Mouse (Mus musculus) CH12.LX (cell line): Measurements from ENCODE around the gene Ccdc70. TPM values are rescaled to one million over a fixed set of nuclear protein-coding genes. Genes with fewer than 3 reads are reported as not detected.

Experiments used
- DNase-seq: peaks from one replicate; pipeline ENCODE4 v3.0.0-alpha.2; 2013; ENCODE audit errors: extremely low read depth
- H3K27ac ChIP-seq: 2 replicates; pipeline ENCODE4 v1.5.1; 2012; ENCODE audit warnings: low read depth, mild to moderate bottlenecking, control low read depth, moderate library complexity; ENCODE audit not compliant: insufficient read depth
- H3K27me3 ChIP-seq: replicated peaks from 2 replicates; pipeline ENCODE3; 2012; ENCODE audit warnings: inconsistent platforms
- H3K36me3 ChIP-seq, 2 experiments: replicated peaks in 1 of 2; 2 replicates each; pipeline versions ENCODE3 to v1.6.1; 2012; ENCODE audit warnings: inconsistent platforms in 1 of 2, low read length in 1 of 2, mild to moderate bottlenecking in 1 of 2, mixed read lengths in 1 of 2, moderate library complexity in 1 of 2; ENCODE audit not compliant: control insufficient read depth in 1 of 2, insufficient read depth in 1 of 2
- H3K4me1 ChIP-seq, 2 experiments: 2 replicates each; pipeline ENCODE4 v1.6.1; 2012; ENCODE audit warnings: inconsistent platforms in 1 of 2, moderate library complexity in 1 of 2; ENCODE audit not compliant: insufficient read depth in 2 of 2, control insufficient read depth in 1 of 2
- H3K4me2 ChIP-seq: 2 replicates; pipeline ENCODE4 v1.6.1; 2012; ENCODE audit warnings: low read depth, mild to moderate bottlenecking, control low read depth; ENCODE audit not compliant: poor library complexity, insufficient read depth, severe bottlenecking
- H3K4me3 ChIP-seq, 3 experiments: fragments of 150-350 bp in 1 of 3; sonication (generic) in 1 of 3; replicated peaks in 1 of 3; 2 replicates each; pipeline versions ENCODE3 to v1.5.1; 2011 to 2012; ENCODE audit warnings: low read depth in 2 of 3, low read length in 2 of 3, mild to moderate bottlenecking in 2 of 3, moderate library complexity in 2 of 3, control low read depth in 1 of 3, improper control_type of control experiment in 1 of 3, inconsistent platforms in 1 of 3, mixed read lengths in 1 of 3; ENCODE audit not compliant: poor library complexity in 1 of 3
- H3K79me2 ChIP-seq: replicated peaks from 2 replicates; pipeline ENCODE4 v1.6.1; 2012; ENCODE audit warnings: mild to moderate bottlenecking, moderate library complexity; ENCODE audit not compliant: control insufficient read depth, poor library complexity, insufficient read depth, severe bottlenecking; ENCODE audit errors: extremely low read depth
- H3K9ac ChIP-seq: 2 replicates; pipeline ENCODE4 v1.6.1; 2012; ENCODE audit warnings: low read depth, mild to moderate bottlenecking, control low read depth, moderate library complexity; ENCODE audit not compliant: insufficient read depth
- H3K9me3 ChIP-seq: replicated peaks from 2 replicates; pipeline ENCODE3; 2012; ENCODE audit warnings: low read length, inconsistent platforms, mixed read lengths
- BHLHE40 ChIP-seq: IDR thresholded peaks from 2 replicates; pipeline ENCODE4 v1.6.1; 2011; ENCODE audit warnings: mild to moderate bottlenecking, low read depth, low read length, improper control_type of control experiment
- CHD1 ChIP-seq: IDR thresholded peaks from 2 replicates; pipeline ENCODE4 v1.6.1; 2012; ENCODE audit warnings: low read depth, low read length, improper control_type of control experiment, inconsistent platforms
- CHD2 ChIP-seq: IDR thresholded peaks from 2 replicates; pipeline ENCODE4 v1.6.1; 2011; ENCODE audit warnings: low read length, improper control_type of control experiment
- CTCF ChIP-seq, 2 experiments: IDR thresholded peaks in 1 of 2; conservative IDR thresholded peaks in 1 of 2; 2 replicates each; pipeline ENCODE4 v1.5.1; 2011 to 2012; ENCODE audit warnings: low read depth in 2 of 2, low read length in 2 of 2, improper control_type of control experiment in 1 of 2, inconsistent platforms in 1 of 2, mild to moderate bottlenecking in 1 of 2, moderate library complexity in 1 of 2
- EP300 ChIP-seq: IDR thresholded peaks from 2 replicates; pipeline ENCODE4 v1.6.1; 2011; ENCODE audit warnings: low read length, improper control_type of control experiment
- GABPA ChIP-seq: IDR thresholded peaks from 2 replicates; pipeline ENCODE4 v1.6.1; 2012; ENCODE audit warnings: low read depth, low read length, improper control_type of control experiment, inconsistent platforms; ENCODE audit not compliant: insufficient replicate concordance
- HCFC1 ChIP-seq: IDR thresholded peaks from 2 replicates; pipeline ENCODE4 v1.6.1; 2012; ENCODE audit warnings: low read depth, mild to moderate bottlenecking, inconsistent platforms, low read length, improper control_type of control experiment
- JUN ChIP-seq: IDR thresholded peaks from 2 replicates; pipeline ENCODE4 v1.6.1; 2011; ENCODE audit warnings: low read depth, mild to moderate bottlenecking, low read length, improper control_type of control experiment, moderate library complexity; ENCODE audit not compliant: insufficient read depth
- JUND ChIP-seq: conservative IDR thresholded peaks from 2 replicates; pipeline ENCODE4 v1.6.1; 2011; ENCODE audit warnings: low read depth, low read length, improper control_type of control experiment
- KAT2A ChIP-seq: IDR thresholded peaks from 2 replicates; pipeline ENCODE4 v1.6.1; 2012; ENCODE audit warnings: low read length, improper control_type of control experiment, inconsistent platforms; ENCODE audit not compliant: insufficient replicate concordance
- MAX ChIP-seq: IDR thresholded peaks from 2 replicates; pipeline ENCODE4 v1.6.1; 2011; ENCODE audit warnings: low read length, improper control_type of control experiment
- MAZ ChIP-seq: IDR thresholded peaks from 2 replicates; pipeline ENCODE4 v1.6.1; 2012; ENCODE audit warnings: low read depth, mild to moderate bottlenecking, inconsistent platforms, low read length, improper control_type of control experiment, moderate library complexity
- NELFE ChIP-seq: IDR thresholded peaks from 2 replicates; pipeline ENCODE4 v1.6.1; 2011; ENCODE audit warnings: low read depth, low read length, improper control_type of control experiment
- POLR2A ChIP-seq: IDR thresholded peaks from 2 replicates; pipeline ENCODE4 v1.6.1; 2011; ENCODE audit warnings: low read depth, mild to moderate bottlenecking, improper control_type of control experiment, low read length
- RAD21 ChIP-seq: IDR thresholded peaks from 2 replicates; pipeline ENCODE4 v1.6.1; 2011; ENCODE audit warnings: low read depth, mild to moderate bottlenecking, low read length, improper control_type of control experiment, moderate library complexity
- SMC3 ChIP-seq: IDR thresholded peaks from 2 replicates; pipeline ENCODE4 v1.6.1; 2011; ENCODE audit warnings: low read depth, low read length, improper control_type of control experiment
- TBP ChIP-seq: conservative IDR thresholded peaks from 2 replicates; pipeline ENCODE4 v1.6.1; 2011; ENCODE audit warnings: low read depth, low read length, improper control_type of control experiment
- USF2 ChIP-seq: conservative IDR thresholded peaks from 2 replicates; pipeline ENCODE4 v1.6.1; 2011; ENCODE audit warnings: low read depth, low read length, improper control_type of control experiment
- ZKSCAN1 ChIP-seq: IDR thresholded peaks from 2 replicates; pipeline ENCODE4 v1.6.1; 2012; ENCODE audit warnings: low read depth, inconsistent platforms, low read length, improper control_type of control experiment, borderline replicate concordance
- ZNF384 ChIP-seq: IDR thresholded peaks from 2 replicates; pipeline ENCODE4 v1.6.1; 2012; ENCODE audit warnings: low read depth, low read length, improper control_type of control experiment, inconsistent platforms
- dilution Hi-C: fragments of 300-500 bp; cut with MboI; formaldehyde crosslinking; loops from 2 replicates; pipeline ENCODE4 v1.14.3; 2020; ENCODE audit warnings: low sequenced_read_pairs; ENCODE audit not compliant: extremely low pct_unique_long_range_greater_than_20kb, extremely low pct_ligation_motif_present
- in situ Hi-C: fragments of 300-500 bp; cut with MboI; formaldehyde crosslinking; loops from 3 replicates; pipeline ENCODE4 v1.14.3; 2019; ENCODE audit warnings: low sequenced_read_pairs, low pct_ligation_motif_present, low pct_unique_long_range_greater_than_20kb, mixed read lengths
- polyA plus RNA-seq: library from polyadenylated mRNA; unstranded; fragments of >175 nt; gene quantifications from 2 replicates; pipeline ENCODE4 v1.2.1, GENCODE M21; 2012; ENCODE audit warnings: low read depth; ENCODE audit not compliant: insufficient read length
- total RNA-seq, 2 experiments: library from RNA; depleted of rRNA; stranded (reverse); fragments of 300-350 nt in 1 of 2; fragments of >200 nt in 1 of 2; gene quantifications; 2 replicates each; pipeline ENCODE4 v1.2.3; 2012 to 2014

Ccdc70 gene
- total and polyA plus RNA-seq, 3 experiments = not detected

- Histone ChIP-seq H3K4me1 (no peaks in the 10 kb centered on the region), H3K27ac (no peak within 1 kb of the TSS), H3K79me2 (no peaks in the 10 kb centered on the region), H3K4me3 (no peak within 1 kb of the TSS), H3K9me3 (no peaks in the 10 kb centered on the region), H3K9ac (no peak within 1 kb of the TSS), H3K4me2 (no peak within 1 kb of the TSS), H3K27me3 (peaks cover 60% of the 10 kb centered on the region), H3K36me3 (no peaks in the 10 kb centered on the region)
- in situ Hi-C loops (no loop called here), dilution Hi-C loops (no loop called here)
- TF ChIP-seq BHLHE40 (no peak), MAX (no peak), CTCF (conservative IDR thresholded peaks at IDR 0.05 in 1 of 2, IDR thresholded peaks at IDR 0.05 in 1 of 2; ENCODE audit: low read depth in 2 of 2, low read length in 2 of 2) (no peak), RAD21 (no peak)
- DNase-seq = no peak
These were observed 23.1 kb upstream of the Ccdc70 start, which contains the start of gene Defb13 for GRCm38 (mm10) chr8:21946462-21946861. Defb13 (plus strand) TSS chr8:21946762.

- H3K36me3 ChIP-seq = no peaks in the 10 kb centered on the region
- dilution Hi-C loops (no loop called here), in situ Hi-C loops (no loop called here)
- H3K27me3 ChIP-seq = peaks cover 60% of the 10 kb centered on the region
- no peaks in the 10 kb centered on the region for H3K4me1 ChIP-seq
- DNase-seq = no peak
- no peak overlapping the region for H3K4me3 ChIP-seq
- no peaks in the 10 kb centered on the region for H3K9me3 ChIP-seq
- H3K27ac ChIP-seq = no peak overlapping the region
- H3K79me2 ChIP-seq = no peaks in the 10 kb centered on the region
- H3K9ac ChIP-seq = no peak overlapping the region
- H3K4me2 ChIP-seq = no peak overlapping the region
- TF ChIP-seq CHD1 (no peak), MAX (no peak), USF2 (no peak), HCFC1 (no peak), GABPA (no peak), JUND (no peak), BHLHE40 (no peak), ZKSCAN1 (no peak), NELFE (no peak), EP300 (no peak), TBP (no peak), SMC3 (no peak), POLR2A (no peak), RAD21 (no peak), KAT2A (no peak), MAZ (no peak), CHD2 (no peak), ZNF384 (no peak), JUN (no peak)
- TF ChIP-seq, all 38 proteins: peak for 0
These were observed 22.1 kb upstream of the Ccdc70 start for GRCm38 (mm10) chr8:21947311-21948017.
